Mouse (Mus musculus) liver, embryonic 11.5 days (tissue): ENCODE results near the gene Erbb2. TPM values are rescaled to one million over a fixed set of nuclear protein-coding genes. Genes with fewer than 3 reads are reported as not detected.
"Not testable (repeated sequence)": the region's sequence is repeated elsewhere in the genome, so short reads cannot be mapped to it uniquely, and the experiment has no call there.

Experiments
- ATAC-seq: fragments of 200-750 bp; cut with Nextera tagmentation; replicated peaks from 2 replicates; pipeline ENCODE4 v1.8.0; 2017; ENCODE audit warnings: moderate number of reproducible peaks, mild to moderate bottlenecking, moderate TSS enrichment, moderate library complexity; ENCODE audit not compliant: low FRiP score
- DNase-seq: peaks from one replicate; pipeline ENCODE4 v3.0.0-alpha.2; 2017; ENCODE audit warnings: low spot score
- H3K27ac ChIP-seq: fragments of 300-500 bp; sonication (generic); 2 replicates; pipeline ENCODE4 v1.5.1; 2014; ENCODE audit warnings: mild to moderate bottlenecking, low read depth, low read length, control low read depth
- H3K27me3 ChIP-seq: fragments of 300-500 bp; sonication (generic); replicated peaks from 2 replicates; pipeline ENCODE4 v1.6.1; 2014; ENCODE audit warnings: low read length, mixed read lengths; ENCODE audit not compliant: control insufficient read depth, insufficient read depth
- H3K36me3 ChIP-seq: fragments of 300-500 bp; sonication (generic); 2 replicates; pipeline ENCODE4 v1.6.1; 2014; ENCODE audit warnings: mild to moderate bottlenecking, low read length, moderate library complexity, mixed read lengths; ENCODE audit not compliant: control insufficient read depth, insufficient read depth
- H3K4me1 ChIP-seq: fragments of 300-500 bp; sonication (generic); replicated peaks from 2 replicates; pipeline ENCODE4 v1.6.1; 2014; ENCODE audit warnings: low read length, mixed read lengths; ENCODE audit not compliant: control insufficient read depth, insufficient read depth
- H3K4me2 ChIP-seq: fragments of 300-500 bp; sonication (generic); 2 replicates; pipeline ENCODE4 v1.6.1; 2014; ENCODE audit warnings: mild to moderate bottlenecking, control low read depth, moderate library complexity
- H3K4me3 ChIP-seq: fragments of 300-500 bp; sonication (generic); 2 replicates; pipeline ENCODE4 v1.5.1; 2014; ENCODE audit warnings: low read depth, low read length, control low read depth
- H3K9ac ChIP-seq: fragments of 300-500 bp; sonication (generic); 2 replicates; pipeline ENCODE4 v1.6.1; 2014; ENCODE audit warnings: low read depth, low read length, control low read depth
- H3K9me3 ChIP-seq: fragments of 300-500 bp; sonication (generic); 2 replicates; pipeline ENCODE4 v1.6.1; 2016; ENCODE audit warnings: low read length, inconsistent platforms, mixed read lengths; ENCODE audit not compliant: control insufficient read depth
- WGBS: fragments of 180-500 bp; shearing (Covaris S2); extraction: QIAGEN DNeasy Blood & Tissue Kit; methylation state at CpG from one replicate; pipeline ENCODE4 v1.1.7; 2014; 5-methylcytosine and 5-hydroxymethylcytosine counted together
- polyA plus RNA-seq: library from polyadenylated mRNA; unstranded; fragments of >200 nt; fragmentation: Nextera tagmentation; extraction: Ambion mirVana; gene quantifications from 2 replicates; pipeline ENCODE4 v1.2.1, GENCODE M21; 2014

Gene Erbb2
- polyA plus RNA-seq, 1 experiment from 2014 or later, result 13.5 TPM

GRCm38 (mm10) chr11:98382405-98382804, 29.9 kb upstream of the Erbb2 start:
- not testable (repeated sequence) for H3K36me3 ChIP-seq, H3K4me1 ChIP-seq, H3K27ac ChIP-seq, DNase-seq, H3K4me2 ChIP-seq, H3K4me3 ChIP-seq, H3K9ac ChIP-seq, H3K9me3 ChIP-seq, ATAC-seq
- WGBS, result 25% methylated on average over 2 of the region's 2 CpGs
- H3K27me3 ChIP-seq, result peaks cover 42% of the 10 kb centered on the region

- 57% methylated on average over 14 of the region's 14 CpGs for WGBS
- no peak within 1 kb of the TSS for H3K4me3 ChIP-seq
- no peak within 1 kb of the TSS for H3K4me2 ChIP-seq
- peaks cover 3% of the 10 kb centered on the region for H3K36me3 ChIP-seq
- ATAC-seq, result no peak
- no peaks in the 10 kb centered on the region; the same call in 1 of the 2 replicates for H3K4me1 ChIP-seq
- DNase-seq, result no peak
- H3K9ac ChIP-seq, result no peak within 1 kb of the TSS; the same call in 1 of the 2 replicates
- H3K27ac ChIP-seq, result no peak within 1 kb of the TSS
- H3K9me3 ChIP-seq, result no peaks in the 10 kb centered on the region
- peaks cover 53% of the 10 kb centered on the region for H3K27me3 ChIP-seq
Measured at GRCm38 (mm10) chr11:98383261-98384030, 28.8 kb upstream of the Erbb2 start, which contains the start of gene Tcap. TSS of gene Tcap (plus strand) at chr11:98383811.

- no peak overlapping the region for H3K4me2 ChIP-seq
- H3K27me3 ChIP-seq, result peaks cover 56% of the 10 kb centered on the region
- DNase-seq (no peak), ATAC-seq (no peak)
- H3K4me1 ChIP-seq, result peaks cover 2% of the 10 kb centered on the region; the same call in 1 of the 2 replicates
- H3K27ac ChIP-seq, result no peak overlapping the region
- H3K9me3 ChIP-seq, result no peaks in the 10 kb centered on the region
- H3K36me3 ChIP-seq, result peaks cover 2% of the 10 kb centered on the region; the same call in 1 of the 2 replicates
- H3K9ac ChIP-seq, result no peak overlapping the region; the same call in 1 of the 2 replicates
- H3K4me3 ChIP-seq, result no peak overlapping the region
- WGBS, result 67% methylated on average over 20 of the region's 20 CpGs
Measured at GRCm38 (mm10) chr11:98384216-98384615, 28.1 kb upstream of the Erbb2 start.

- ATAC-seq, result no peak
- peaks cover 2% of the 10 kb centered on the region; the same call in 1 of the 2 replicates for H3K4me1 ChIP-seq
- H3K9ac ChIP-seq, result no peak overlapping the region
- WGBS, result 59% methylated on average over 8 of the region's 8 CpGs
- no peak overlapping the region for H3K27ac ChIP-seq
- DNase-seq, result no peak
- H3K27me3 ChIP-seq, result peaks cover 57% of the 10 kb centered on the region
- no peaks in the 10 kb centered on the region for H3K9me3 ChIP-seq
- no peak overlapping the region for H3K4me3 ChIP-seq
- no peaks in the 10 kb centered on the region; the same call in 1 of the 2 replicates for H3K36me3 ChIP-seq
- no peak overlapping the region for H3K4me2 ChIP-seq
Measured at GRCm38 (mm10) chr11:98384721-98385637, 27.3 kb upstream of the Erbb2 start.

- ATAC-seq (no peak), DNase-seq (no peak)
- Histone ChIP-seq H3K4me1 (peaks cover 2% of the 10 kb centered on the region; the same call in 1 of the 2 replicates), H3K9ac (no peak within 1 kb of the TSS), H3K27me3 (peaks cover 64% of the 10 kb centered on the region), H3K4me2 (no peak within 1 kb of the TSS), H3K4me3 (no peak within 1 kb of the TSS), H3K9me3 (no peaks in the 10 kb centered on the region), H3K27ac (no peak within 1 kb of the TSS), H3K36me3 (no peaks in the 10 kb centered on the region)
- WGBS, result 43% methylated on average over 25 of the region's 25 CpGs
Measured at GRCm38 (mm10) chr11:98385638-98386585, 26.4 kb upstream of the Erbb2 start, which contains the start of gene Pnmt. TSS of gene Pnmt (plus strand) at chr11:98386450.

- Histone ChIP-seq H3K27ac (no peak overlapping the region), H3K9me3 (no peaks in the 10 kb centered on the region), H3K36me3 (no peaks in the 10 kb centered on the region), H3K4me3 (no peak overlapping the region), H3K9ac (no peak overlapping the region), H3K4me1 (peaks cover 2% of the 10 kb centered on the region; the same call in 1 of the 2 replicates), H3K4me2 (no peak overlapping the region), H3K27me3 (peaks cover 67% of the 10 kb centered on the region)
- ATAC-seq (no peak), DNase-seq (no peak)
- 8% methylated on average over 24 of the region's 24 CpGs for WGBS
Measured at GRCm38 (mm10) chr11:98386596-98386995, 25.7 kb upstream of the Erbb2 start.

- Histone ChIP-seq H3K4me2 (no peak overlapping the region), H3K4me3 (no peak overlapping the region), H3K36me3 (no peaks in the 10 kb centered on the region), H3K27me3 (peaks cover 70% of the 10 kb centered on the region), H3K9ac (no peak overlapping the region), H3K9me3 (no peaks in the 10 kb centered on the region), H3K27ac (no peak overlapping the region), H3K4me1 (peaks cover 6% of the 10 kb centered on the region; the same call in 1 of the 2 replicates)
- WGBS, result 39% methylated on average over 14 of the region's 14 CpGs
- ATAC-seq (no peak), DNase-seq (no peak)
Measured at GRCm38 (mm10) chr11:98387056-98387577, 25.2 kb upstream of the Erbb2 start.
